Mouse (Mus musculus): ENCODE data around the gene Haspin.

DNA sequence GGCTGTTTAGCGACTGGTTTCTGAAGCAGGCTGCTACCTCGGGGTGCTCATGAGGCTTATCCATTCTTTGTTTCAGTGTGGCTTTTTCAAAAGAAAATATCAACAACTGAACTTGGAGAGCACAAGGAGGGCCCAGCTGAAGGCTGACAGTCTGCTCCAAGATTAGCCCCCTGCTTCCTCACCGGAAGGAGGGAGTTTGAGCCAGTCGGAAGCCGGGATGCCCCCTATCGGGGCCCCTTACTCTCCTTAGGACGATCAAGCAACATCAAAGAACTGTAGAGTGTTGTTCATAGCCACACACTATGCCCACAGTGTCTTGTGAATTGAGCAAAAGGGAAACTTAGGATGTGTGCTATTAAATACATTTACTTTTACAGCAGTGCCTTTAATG lies 8.9 kb upstream of the Haspin start:
- TF ChIP-seq TAL1 (IDR thresholded peaks at IDR 0.05; ENCODE audit: low read length) (no peak), GATA1 (IDR thresholded peaks at IDR 0.05; ENCODE audit: low read length) (no peak)
